Mouse (Mus musculus) limb, embryonic 13.5 days (tissue): ENCODE results near the gene Ifitm1. TPM values are rescaled to one million over a fixed set of nuclear protein-coding genes. Genes with fewer than 3 reads are reported as not detected.
A peak's percentile ranks its signal among the peaks of the same experiment; 100 is the strongest.
"Not testable (repeated sequence)": the region's sequence is repeated elsewhere in the genome, so short reads cannot be mapped to it uniquely, and the experiment has no call there.

ENCODE experiments used
- ATAC-seq: fragments of 200-750 bp; cut with Nextera tagmentation; 2 replicates; pipeline ENCODE4 v1.8.0; 2017; ENCODE audit warnings: low read depth, moderate number of reproducible peaks, moderate TSS enrichment; ENCODE audit not compliant: low FRiP score
- H3K27ac ChIP-seq: fragments of 300-500 bp; sonication (generic); 2 replicates; pipeline ENCODE4 v1.5.1; 2015; ENCODE audit warnings: inconsistent platforms, mild to moderate bottlenecking, moderate library complexity
- H3K27me3 ChIP-seq: fragments of 300-500 bp; sonication (generic); 2 replicates; pipeline ENCODE4 v1.6.1; 2015; ENCODE audit warnings: mild to moderate bottlenecking, inconsistent platforms
- H3K36me3 ChIP-seq: fragments of 300-500 bp; sonication (generic); 2 replicates; pipeline ENCODE4 v1.6.1; 2015; ENCODE audit warnings: inconsistent platforms, mild to moderate bottlenecking, moderate library complexity
- H3K4me1 ChIP-seq: fragments of 300-500 bp; sonication (generic); 2 replicates; pipeline ENCODE4 v1.6.1; 2015; ENCODE audit warnings: inconsistent platforms
- H3K4me2 ChIP-seq: fragments of 300-500 bp; sonication (generic); replicated peaks from 2 replicates; pipeline ENCODE4 v1.6.1; 2015; ENCODE audit warnings: inconsistent platforms, mild to moderate bottlenecking, moderate library complexity
- H3K4me3 ChIP-seq: fragments of 300-500 bp; sonication (generic); 2 replicates; pipeline ENCODE4 v1.5.1; 2015; ENCODE audit warnings: moderate library complexity, mild to moderate bottlenecking, inconsistent platforms
- H3K9ac ChIP-seq: fragments of 300-500 bp; sonication (generic); 2 replicates; pipeline ENCODE4 v1.6.1; 2015; ENCODE audit warnings: mild to moderate bottlenecking, inconsistent platforms
- H3K9me3 ChIP-seq: fragments of 300-500 bp; sonication (generic); 2 replicates; pipeline ENCODE4 v1.6.1; 2016; ENCODE audit warnings: inconsistent platforms
- WGBS: fragments of 180-500 bp; shearing (Covaris S2); methylation state at CpG from one replicate; pipeline ENCODE4 v1.1.7; 2015; 5-methylcytosine and 5-hydroxymethylcytosine counted together
- polyA plus RNA-seq: library from polyadenylated mRNA; unstranded; fragments of >200 nt; fragmentation: Nextera tagmentation; extraction: Ambion mirVana; gene quantifications from 2 replicates; pipeline ENCODE4 v1.2.1, GENCODE M21; 2015

The Ifitm1 gene
- polyA plus RNA-seq, 1 experiment from 2014 or later, result 50.2 TPM

DNA sequence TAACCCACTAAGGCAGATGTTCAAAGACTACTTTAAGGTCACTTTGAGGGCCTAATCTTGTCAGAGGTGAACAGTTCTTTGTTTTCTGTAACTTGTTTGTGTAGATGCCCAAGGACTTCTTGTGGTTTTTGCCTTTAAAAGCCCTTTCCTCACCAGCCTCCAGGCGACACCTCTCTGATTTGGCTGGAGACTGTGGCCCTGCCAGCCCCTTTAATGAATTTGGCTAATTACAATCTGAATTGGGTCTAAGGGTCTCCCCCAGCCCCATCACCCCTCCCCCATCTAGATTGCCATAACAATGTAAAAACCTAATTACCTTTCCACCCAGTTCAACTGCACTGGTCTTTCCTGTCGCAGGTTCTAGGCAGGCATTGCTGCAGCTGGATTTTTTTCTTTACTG, 4.3 kb upstream of the Ifitm1 start:
- Histone ChIP-seq H3K27me3 (no peaks in the 10 kb centered on the region), H3K4me2 (no peak overlapping the region), H3K4me3 (no peak overlapping the region), H3K9me3 (no peaks in the 10 kb centered on the region), H3K27ac (no peak overlapping the region), H3K9ac (no peak overlapping the region), H3K4me1 (peaks cover 16% of the 10 kb centered on the region), H3K36me3 (no peaks in the 10 kb centered on the region)
- 63% methylated on average over 2 of the region's 2 CpGs for WGBS
- ATAC-seq, result no peak

DNA sequence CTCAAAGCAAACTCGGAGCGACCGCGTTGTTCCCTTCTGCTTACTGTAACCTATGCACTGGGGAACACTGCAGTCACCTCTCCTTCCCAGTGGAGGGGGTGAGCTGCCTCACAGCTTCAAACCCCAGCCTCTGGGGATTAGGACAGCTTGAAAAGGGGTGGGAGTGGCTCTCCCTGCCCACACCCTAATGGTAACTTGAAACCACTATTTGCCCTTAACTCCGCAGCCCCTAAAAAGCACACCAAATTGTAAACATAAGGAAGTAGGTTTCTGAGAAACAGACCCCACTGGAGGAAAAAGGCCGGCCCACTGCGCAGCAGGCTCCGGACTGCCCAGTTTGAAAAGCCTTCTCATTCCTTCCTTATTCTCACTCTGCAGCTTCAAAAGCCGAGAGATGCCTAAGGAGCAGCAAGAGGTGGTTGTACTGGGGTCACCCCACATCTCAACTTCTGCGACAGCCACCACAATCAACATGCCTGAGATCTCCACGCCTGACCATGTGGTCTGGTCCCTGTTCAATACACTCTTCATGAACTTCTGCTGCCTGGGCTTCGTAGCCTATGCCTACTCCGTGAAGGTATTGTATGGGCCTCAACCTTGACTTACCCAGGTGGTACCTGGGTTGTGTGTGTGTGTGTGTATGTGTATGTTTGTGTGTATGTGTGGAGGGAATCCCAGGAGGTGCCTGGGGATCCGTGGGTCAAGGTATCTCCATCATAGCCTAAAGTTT, 1.0 kb downstream of the Ifitm1 start:
- peak overlapping the region; percentile 42 for H3K4me2 ChIP-seq

DNA sequence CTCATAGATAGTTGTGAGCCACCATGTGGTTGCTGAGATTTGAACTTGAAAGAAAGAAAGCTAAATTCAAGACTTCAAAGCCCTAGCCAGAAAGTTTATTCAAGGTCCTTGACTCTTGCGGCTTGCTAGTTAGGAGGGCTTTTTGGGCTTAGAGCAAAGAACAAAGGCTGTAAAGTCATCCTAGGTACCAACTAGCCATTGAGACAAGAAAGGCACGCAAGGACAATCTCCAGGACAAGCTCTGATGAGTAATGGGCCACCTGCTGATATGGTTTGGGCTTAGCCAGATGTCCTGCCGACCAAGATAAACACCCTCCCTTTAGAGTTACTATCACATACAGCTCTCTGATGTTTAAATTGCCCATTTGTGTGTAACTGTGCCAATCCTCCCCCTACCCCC, 1.7 kb downstream of the Ifitm1 start:
- not testable (repeated sequence) for H3K36me3 ChIP-seq, H3K9me3 ChIP-seq, H3K4me3 ChIP-seq, ATAC-seq, H3K9ac ChIP-seq, H3K27me3 ChIP-seq, H3K27ac ChIP-seq
- peak overlapping the region; percentile 42 for H3K4me2 ChIP-seq
- H3K4me1 ChIP-seq, result peaks cover 32% of the 10 kb centered on the region
- 29% methylated on average over 3 of the region's 3 CpGs for WGBS

More for the DNA sequence above, 1.0 kb downstream of the Ifitm1 start:
- Histone ChIP-seq H3K4me3 (peak overlapping the region; percentile 1; the same call in 1 of the 2 replicates), H3K36me3 (no peaks in the 10 kb centered on the region), H3K9me3 (no peaks in the 10 kb centered on the region), H3K4me1 (peaks cover 25% of the 10 kb centered on the region), H3K27ac (peak overlapping the region; percentile 55), H3K9ac (no peak overlapping the region), H3K27me3 (no peaks in the 10 kb centered on the region)
- WGBS, result 4% methylated on average over 14 of the region's 14 CpGs
- peak; percentile 14; the same call in 1 of the 2 replicates for ATAC-seq

DNA sequence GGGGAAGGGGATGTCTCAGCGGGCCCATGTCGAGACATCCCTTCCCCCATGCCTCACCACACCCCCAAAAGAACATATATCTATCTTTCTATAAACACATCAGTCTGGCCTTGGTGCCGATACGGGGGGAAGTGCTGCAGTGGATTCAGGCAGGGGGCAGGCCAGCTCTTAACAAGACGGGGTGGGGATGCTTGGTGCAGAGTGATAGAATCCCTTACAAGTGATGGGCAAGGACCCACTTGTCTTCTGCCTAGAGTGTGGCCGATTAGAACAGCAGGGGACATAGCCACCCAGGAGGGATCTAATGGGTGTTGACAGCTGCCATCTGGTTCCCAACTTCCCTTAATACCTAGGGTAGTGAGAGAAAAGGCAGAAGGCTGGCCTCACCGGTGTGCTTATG, 3.9 kb downstream of the Ifitm1 start:
- Histone ChIP-seq H3K4me2 (no peak overlapping the region), H3K4me1 (peaks cover 46% of the 10 kb centered on the region), H3K4me3 (no peak overlapping the region), H3K27me3 (no peaks in the 10 kb centered on the region), H3K36me3 (no peaks in the 10 kb centered on the region), H3K9me3 (no peaks in the 10 kb centered on the region), H3K27ac (peak overlapping the region; percentile 65; the same call in 1 of the 2 replicates), H3K9ac (no peak overlapping the region)
- WGBS, result 40% methylated on average over 7 of the region's 7 CpGs
- ATAC-seq, result no peak

DNA sequence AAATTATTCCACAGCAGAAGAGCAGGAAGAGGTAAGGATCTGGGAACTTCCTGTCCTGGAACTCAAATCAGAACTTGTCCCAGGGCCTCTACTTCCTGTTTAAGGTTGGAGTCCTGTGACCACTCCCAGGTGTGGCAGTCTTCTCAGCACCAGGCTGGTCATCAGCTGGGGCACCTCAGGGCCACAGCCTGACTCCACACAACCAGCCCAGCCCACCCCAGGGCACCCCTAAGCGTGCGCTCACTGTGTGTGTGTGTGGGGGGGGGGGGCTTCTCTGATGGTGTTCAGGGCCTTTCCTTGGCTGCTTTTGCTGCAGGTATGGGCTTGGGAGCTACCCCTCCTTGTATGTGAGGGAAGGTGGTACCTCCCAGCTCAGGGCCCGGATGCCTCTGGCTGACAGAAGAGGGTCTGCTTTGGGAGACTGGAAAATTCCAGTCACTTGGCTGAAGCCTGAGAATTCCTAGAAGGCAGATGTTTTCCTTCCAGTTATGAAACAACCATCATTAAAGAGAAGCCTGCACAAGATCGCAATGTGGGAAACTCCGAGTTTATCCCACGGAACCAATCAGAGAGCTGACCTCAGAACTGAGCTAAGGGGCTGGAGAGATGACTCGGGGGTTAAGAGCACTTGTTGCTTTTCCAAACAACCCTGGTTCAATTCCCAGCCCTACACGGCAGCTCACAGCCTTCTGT, 4.6 kb downstream of the Ifitm1 start:
- WGBS, result 54% methylated on average over 8 of the region's 8 CpGs

DNA sequence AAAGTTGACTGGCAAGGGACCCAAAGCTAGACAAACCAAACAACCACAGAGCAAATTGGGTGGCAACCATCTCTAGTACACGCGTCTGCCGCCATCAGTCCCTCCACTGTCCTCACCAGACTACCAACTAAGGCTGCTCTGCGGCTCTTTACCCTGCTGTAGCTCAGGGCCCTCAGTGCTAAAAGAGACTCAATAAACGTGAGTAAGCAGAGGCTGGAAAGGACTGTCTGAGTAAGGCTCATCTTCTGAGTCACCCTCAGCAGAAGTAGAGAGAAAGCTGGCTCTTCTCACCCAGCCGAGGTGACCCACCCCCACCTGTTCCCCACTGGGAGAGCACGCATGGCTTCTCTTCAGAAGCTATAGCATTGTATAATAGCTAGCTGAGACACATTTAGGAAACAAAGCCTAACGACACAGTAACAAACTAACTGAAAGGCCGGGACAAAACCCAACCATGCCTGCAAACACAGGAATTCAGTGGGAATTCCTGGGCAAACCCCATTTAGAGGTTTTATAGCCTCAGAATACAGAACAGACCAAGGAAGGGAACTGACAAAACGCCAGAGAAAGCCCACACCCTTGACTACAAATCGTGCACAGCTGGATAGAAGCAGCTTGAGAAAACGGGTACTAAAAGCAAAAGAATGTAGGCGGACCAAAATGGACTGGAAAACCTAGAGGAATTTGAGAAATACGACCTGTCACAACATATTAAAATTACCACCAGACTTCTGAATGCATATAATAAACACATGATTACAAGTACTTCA, 6.6 kb downstream of the Ifitm1 start:
- WGBS, result 18% methylated on average over 14 of the region's 14 CpGs
- Histone ChIP-seq H3K9me3 (no peaks in the 10 kb centered on the region), H3K4me2 (peak overlapping the region; percentile 19; the same call in 1 of the 2 replicates), H3K9ac (peak overlapping the region; percentile 13; the same call in 1 of the 2 replicates), H3K27ac (peak overlapping the region; percentile 77), H3K27me3 (no peaks in the 10 kb centered on the region), H3K4me1 (peaks cover 31% of the 10 kb centered on the region), H3K36me3 (no peaks in the 10 kb centered on the region), H3K4me3 (no peak overlapping the region)
- no peak; the same call in 1 of the 2 replicates for ATAC-seq

More for the DNA sequence above, 4.6 kb downstream of the Ifitm1 start:
- no peaks in the 10 kb centered on the region for H3K36me3 ChIP-seq
- no peak overlapping the region for H3K4me2 ChIP-seq
- peak; percentile 52; the same call in 1 of the 2 replicates for ATAC-seq
- H3K27me3 ChIP-seq, result no peaks in the 10 kb centered on the region
- no peaks in the 10 kb centered on the region for H3K9me3 ChIP-seq
- H3K4me1 ChIP-seq, result peaks cover 46% of the 10 kb centered on the region
- no peak overlapping the region for H3K4me3 ChIP-seq
- H3K27ac ChIP-seq, result peak overlapping the region; percentile 65
- H3K9ac ChIP-seq, result no peak overlapping the region

DNA sequence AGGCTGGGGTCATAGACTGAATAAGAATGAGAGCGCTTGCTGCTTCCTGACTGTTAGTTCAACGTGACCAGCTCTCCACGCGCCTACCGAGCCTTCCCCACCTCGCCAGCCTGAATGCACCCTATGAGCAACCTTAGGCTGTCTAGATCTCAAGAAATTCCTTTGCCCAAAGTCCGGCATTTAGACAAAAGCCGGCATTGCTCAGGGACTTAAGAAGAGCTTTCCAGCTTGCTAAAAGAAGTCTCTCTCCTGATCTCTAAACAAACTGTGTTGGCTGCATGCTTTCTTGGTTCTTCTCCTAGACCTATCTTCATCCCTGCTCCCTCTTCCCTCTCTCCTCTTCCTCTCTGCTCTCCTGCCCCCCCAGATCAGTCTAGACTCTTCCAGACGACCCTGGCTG, 7.9 kb downstream of the Ifitm1 start:
- no peak for ATAC-seq
- H3K27ac ChIP-seq, result no peak overlapping the region

DNA sequence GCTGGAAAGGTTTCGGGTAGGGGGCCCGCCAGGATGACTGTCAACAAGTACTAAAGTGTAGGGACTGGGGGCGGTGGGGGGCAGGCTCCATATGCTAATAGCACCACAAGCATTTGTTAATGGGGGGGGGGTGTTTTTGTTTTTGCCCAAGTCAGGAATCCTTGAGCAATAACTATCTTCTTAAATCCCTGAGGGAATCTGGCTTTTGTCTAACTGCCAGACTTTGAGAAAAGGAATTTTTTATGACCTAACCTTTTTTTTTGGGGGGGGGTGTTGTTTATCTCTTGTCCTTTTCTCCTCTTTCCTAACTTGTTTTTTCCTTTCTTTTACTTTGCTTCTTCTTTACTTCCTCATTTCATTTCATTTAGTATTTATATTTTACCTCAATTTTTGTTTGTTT, 8.4 kb downstream of the Ifitm1 start:
- Histone ChIP-seq H3K9me3 (no peaks in the 10 kb centered on the region), H3K4me3 (no peak overlapping the region), H3K9ac (no peak overlapping the region), H3K36me3 (no peaks in the 10 kb centered on the region), H3K27ac (no peak overlapping the region), H3K27me3 (no peaks in the 10 kb centered on the region), H3K4me1 (peaks cover 31% of the 10 kb centered on the region), H3K4me2 (no peak overlapping the region)
- WGBS, result 28% methylated on average over 3 of the region's 3 CpGs
- ATAC-seq, result no peak

More for the DNA sequence above, 7.9 kb downstream of the Ifitm1 start:
- Histone ChIP-seq H3K4me1 (peaks cover 31% of the 10 kb centered on the region), H3K9ac (no peak overlapping the region), H3K36me3 (no peaks in the 10 kb centered on the region), H3K4me2 (0 out of 2 replicates have a peak overlapping the region, but pooled peaks have one; percentile 11), H3K27me3 (no peaks in the 10 kb centered on the region), H3K4me3 (no peak overlapping the region), H3K9me3 (no peaks in the 10 kb centered on the region)
- WGBS, result 25% methylated on average over 9 of the region's 9 CpGs

DNA sequence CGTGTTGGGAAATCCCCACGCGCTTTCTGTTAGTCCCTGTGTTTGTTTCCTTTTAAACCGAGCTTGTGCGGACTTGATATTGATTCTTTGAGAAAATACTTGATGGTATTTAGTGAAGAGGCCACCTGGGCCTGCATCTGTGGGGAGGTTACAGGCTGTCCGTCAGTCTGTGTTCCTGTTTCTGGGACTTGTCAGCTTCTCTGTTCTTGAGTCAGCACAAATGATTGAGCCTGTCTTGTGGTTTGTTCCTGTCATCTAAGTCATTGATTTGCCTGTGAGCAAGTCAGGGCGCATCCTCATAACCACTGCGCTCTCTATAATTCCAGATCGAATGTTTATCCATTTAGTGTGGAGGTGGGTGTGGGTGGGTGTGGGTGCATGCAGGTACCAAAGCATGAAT, 9.7 kb downstream of the Ifitm1 start:
- not testable (repeated sequence) for H3K27ac ChIP-seq, ATAC-seq, H3K4me3 ChIP-seq, H3K27me3 ChIP-seq, H3K9ac ChIP-seq, H3K4me2 ChIP-seq, H3K9me3 ChIP-seq, H3K36me3 ChIP-seq
- H3K4me1 ChIP-seq, result peaks cover 22% of the 10 kb centered on the region
- 86% methylated on average over 9 of the region's 9 CpGs for whole genome bisulfite sequencing

DNA sequence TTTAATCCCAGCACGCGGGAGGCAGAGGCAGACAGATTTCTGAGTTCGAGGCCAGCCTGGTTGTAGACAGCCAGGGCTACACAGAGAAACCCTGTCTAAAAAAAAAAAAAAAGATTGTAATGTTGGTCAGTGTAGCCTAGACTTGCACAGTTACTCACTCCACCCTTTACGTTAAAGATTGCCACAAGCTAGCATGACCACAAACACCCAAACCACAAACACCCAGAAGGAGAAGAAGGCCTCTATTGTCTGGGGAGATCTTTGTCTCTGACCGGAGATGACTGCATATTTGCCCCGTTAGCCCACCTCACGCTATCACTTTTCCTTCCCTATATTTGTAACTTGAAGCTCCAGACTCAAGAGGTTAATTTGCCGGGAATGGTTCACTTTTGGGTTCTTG, 14.7 kb downstream of the Ifitm1 start:
- Histone ChIP-seq H3K27ac (no peak overlapping the region), H3K4me2 (no peak overlapping the region), H3K4me3 (no peak overlapping the region), H3K27me3 (no peaks in the 10 kb centered on the region), H3K9me3 (no peaks in the 10 kb centered on the region), H3K9ac (no peak overlapping the region), H3K36me3 (no peaks in the 10 kb centered on the region), H3K4me1 (no peaks in the 10 kb centered on the region)
- no peak for ATAC-seq
- WGBS, result 91% methylated on average over 8 of the region's 8 CpGs

DNA sequence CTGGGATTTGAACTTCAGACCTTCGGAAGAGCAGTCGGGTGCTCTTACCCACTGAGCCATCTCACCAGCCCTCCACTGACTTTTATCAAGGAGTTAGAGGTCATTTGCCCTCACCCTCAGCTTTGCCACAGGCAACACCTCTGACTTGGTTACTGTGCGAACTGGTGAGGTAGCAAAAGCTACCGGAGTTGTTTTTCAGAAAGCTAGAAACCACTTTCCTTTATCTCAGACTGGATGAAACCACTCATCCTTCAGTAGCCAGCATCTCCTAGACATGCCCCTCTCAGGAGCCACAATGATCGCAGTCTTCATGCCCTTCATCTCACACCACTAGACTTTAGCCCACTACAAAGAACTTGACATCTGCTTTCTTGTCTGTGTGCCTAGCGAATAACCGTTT, 15.9 kb downstream of the Ifitm1 start:
- Histone ChIP-seq H3K4me3 (no peak overlapping the region), H3K4me1 (no peaks in the 10 kb centered on the region), H3K27ac (no peak overlapping the region), H3K36me3 (no peaks in the 10 kb centered on the region), H3K9ac (no peak overlapping the region), H3K9me3 (no peaks in the 10 kb centered on the region), H3K4me2 (no peak overlapping the region), H3K27me3 (no peaks in the 10 kb centered on the region)
- WGBS, result 88% methylated on average over 7 of the region's 7 CpGs
- no peak for ATAC-seq
